Mouse (Mus musculus) mesoderm, embryonic 11.5 days (tissue): Measurements from ENCODE around the gene Rabep2.

ENCODE experiments used
- DNase-seq: peaks from one replicate; pipeline ENCODE4 v3.0.0-alpha.2; 2012; ENCODE audit warnings: low read depth, low spot score

Rabep2 gene

GRCm38 (mm10) chr7:126434726-126435125 is 6.2 kb downstream of the Rabep2 start:
- no peak for DNase-seq

GRCm38 (mm10) chr7:126435801-126436200 is 7.2 kb downstream of the Rabep2 start:
- DNase-seq, result no peak

- DNase-seq, result peak; percentile 76
Observed at GRCm38 (mm10) chr7:126436851-126437250, 8.3 kb downstream of the Rabep2 start.

DNA sequence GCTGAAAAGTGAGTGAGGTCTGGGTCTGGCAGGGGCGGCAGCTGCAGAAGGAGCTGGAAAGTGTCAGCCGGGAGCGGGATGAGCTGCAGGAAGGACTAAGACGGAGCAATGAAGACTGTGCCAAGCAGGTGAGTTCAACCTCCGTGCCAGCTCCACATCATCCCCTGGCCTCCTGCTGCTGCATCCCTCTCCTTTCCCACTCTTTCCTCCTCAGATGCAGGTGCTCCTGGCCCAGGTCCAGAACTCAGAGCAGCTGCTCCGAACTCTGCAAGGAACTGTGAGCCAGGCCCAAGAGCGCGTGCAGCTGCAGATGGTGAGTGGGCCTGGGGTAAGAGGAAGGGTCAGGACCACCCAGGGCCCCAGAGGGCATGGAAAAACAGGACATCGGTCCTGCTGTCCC is 11.6 kb downstream of the Rabep2 start:
- no peak for DNase-seq

DNA sequence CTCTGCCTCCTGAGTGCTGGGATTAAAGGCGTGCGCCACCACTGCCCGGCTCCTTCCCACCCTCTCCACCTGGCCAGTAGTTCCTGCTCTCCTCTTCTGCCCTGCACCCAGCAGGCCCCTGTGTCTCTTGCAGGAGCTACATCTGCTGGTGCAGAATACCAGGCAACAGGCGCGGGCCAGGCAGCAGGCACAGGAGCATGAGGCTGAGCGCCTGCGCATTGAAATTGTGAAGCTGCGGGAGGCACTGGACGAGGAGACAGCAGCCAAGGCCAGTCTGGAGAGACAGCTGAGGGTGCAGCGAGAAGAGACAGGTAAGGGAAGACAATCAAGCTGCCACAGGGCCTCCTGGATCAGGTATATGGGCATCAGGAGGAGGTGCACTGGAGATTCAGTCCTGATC is 15.4 kb downstream of the Rabep2 start:
- DNase-seq, result no peak

DNA sequence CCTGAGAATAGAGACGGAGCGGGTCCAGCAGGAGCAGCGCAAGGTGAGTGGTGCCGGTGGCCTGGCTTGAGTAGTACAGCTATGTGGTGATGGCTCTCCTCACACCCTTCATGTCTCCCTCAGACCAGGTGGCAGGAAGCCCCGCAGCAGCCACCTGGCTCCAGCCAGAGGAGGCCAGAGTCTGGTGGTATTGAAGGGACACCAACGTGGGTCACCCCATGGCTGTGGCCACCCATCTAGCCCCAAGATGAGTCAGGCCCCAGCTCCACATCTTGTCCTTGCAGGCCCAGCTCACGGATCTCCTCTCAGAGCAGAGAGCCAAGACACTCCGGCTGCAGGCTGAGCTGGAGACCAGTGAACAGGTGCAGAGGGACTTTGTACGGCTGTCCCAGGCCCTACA is 16.0 kb downstream of the Rabep2 start:
- no peak for DNase-seq

DNA sequence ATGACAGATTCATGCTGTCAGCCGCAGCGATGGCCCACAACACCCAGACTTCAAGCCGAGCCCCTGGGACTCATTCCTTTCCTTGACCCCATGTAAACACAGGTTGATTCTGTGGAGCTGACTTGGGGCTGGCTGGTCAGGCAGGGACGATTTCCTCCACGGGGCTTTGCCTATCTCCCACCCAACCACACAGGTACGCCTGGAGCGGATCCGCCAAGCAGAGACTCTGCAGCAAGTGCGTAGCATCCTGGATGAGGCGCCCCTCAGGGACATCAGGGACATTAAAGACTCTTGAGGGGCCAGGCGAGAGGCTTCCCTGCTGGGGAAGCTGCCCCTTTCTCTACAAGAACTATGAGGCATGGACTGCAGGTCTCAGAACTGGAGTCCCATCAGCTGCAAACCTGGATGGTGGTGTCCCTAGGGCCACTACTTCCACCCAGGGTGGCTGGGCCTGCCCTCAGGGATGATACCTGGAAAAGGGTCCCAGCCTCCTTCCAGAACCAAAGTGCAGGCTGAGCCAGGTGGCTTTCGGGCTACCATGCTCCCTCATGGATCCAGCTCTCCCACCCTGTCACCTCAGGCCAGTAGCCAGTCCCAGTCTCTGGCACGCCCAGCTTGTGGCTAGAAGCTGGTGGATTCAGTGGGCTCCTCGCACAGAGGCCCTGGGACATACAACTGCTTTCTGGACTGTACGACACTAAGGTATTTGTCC is 16.7 kb downstream of the Rabep2 start:
- DNase-seq, result no peak

DNA sequence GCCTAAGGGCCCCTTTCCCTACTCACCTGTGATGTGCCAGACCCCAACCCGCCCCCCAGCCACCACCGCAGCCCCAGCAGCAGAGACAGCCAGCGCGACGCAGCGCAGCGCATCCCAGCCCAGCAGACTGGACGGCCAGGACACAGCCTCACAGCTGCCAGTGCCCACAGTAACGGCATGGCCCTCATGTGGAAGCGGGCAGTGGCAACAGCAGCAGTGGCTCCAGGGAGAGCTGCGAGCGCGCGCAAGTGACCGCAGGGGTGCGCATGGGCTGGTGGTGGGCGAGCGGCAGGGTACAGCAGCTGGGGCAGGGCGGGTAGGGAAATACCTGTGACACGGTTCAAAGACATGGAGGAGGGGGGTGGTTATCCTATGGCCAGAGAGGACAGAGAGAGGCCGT is 17.7 kb downstream of the Rabep2 start:
- DNase-seq, result no peak

- no peak for DNase-seq
Observed at GRCm38 (mm10) chr7:126448481-126448880, 19.9 kb downstream of the Rabep2 start.

DNA sequence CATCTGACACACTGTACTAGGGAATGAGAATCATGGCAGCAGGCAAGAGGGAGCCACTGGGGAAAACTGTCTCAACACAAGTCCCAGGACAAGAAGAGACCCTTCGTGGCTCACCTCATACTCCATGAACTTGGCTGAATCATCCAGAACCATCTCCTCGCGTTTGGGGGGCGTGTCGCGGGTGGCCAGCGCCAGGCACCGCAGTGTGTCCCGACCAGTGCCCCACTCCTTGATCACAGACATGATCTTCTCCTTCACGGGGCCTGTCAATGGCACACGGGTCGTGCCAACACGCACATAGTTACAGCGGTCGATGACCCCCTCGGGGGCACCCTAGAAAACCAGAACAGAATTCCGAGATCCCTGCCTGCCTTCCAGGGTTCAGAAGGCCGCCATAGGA is 21.4 kb downstream of the Rabep2 start:
- DNase-seq, result no peak

DNA sequence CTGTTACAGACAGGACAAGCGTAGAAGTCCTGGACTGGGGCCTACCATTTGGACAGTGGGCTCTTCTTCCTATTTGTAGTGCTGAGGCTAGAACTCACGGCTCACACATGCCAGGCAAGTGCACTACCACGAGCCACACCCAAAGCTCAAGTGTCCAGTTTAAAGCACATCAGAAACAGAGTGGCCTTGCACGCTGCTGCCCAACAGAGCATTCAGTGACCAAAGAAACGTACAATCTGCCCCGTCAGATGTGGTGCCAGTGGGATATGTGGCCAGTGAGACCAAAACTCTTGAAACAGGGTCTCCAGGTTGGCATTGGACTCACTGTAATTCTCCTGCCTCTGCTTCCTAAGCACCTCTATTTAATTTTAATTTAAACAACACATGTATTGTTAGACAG is 22.1 kb downstream of the Rabep2 start:
- DNase-seq, result no peak

DNA sequence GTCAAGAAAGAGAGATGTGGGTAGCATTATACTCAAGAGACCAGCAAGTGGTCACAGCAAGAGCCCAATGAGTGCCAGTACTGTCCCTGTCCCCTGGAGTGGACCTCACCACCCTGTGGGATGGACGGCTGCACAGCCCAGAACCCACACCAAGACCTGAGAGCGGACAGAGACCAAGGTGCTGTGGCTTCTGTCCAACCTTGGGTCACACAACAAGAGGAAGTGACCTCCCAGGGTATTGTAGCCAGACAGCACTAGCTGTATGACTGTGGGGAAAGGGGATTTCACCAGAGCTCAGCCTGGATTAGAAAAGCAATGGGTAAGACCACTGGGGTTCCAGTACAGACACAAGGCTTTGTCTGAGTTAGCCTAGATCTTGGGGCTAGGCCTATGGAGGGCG is 23.7 kb downstream of the Rabep2 start:
- no peak for DNase-seq

- DNase-seq, result peak; percentile 23
Observed at GRCm38 (mm10) chr7:126453861-126454260, 25.3 kb downstream of the Rabep2 start.

DNA sequence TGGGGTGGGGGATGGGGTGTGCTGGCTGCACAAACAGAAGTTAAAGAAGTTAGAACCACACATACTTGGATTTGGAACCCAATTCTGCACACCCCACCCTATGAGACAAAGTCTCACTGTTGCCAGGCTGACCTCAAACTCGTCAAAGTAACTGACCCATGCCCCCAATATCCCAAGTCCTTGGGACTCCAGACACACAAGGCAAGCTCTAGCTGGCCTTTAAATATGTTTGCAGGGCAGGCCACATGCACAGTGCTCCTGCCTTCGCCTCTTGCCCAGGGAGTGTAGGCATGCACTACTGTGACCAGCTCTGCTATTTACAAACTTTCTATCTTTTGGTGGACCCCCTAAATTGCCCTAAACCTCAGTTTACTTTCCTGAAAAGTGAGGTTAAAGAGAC is 26.7 kb downstream of the Rabep2 start:
- DNase-seq, result no peak

GRCm38 (mm10) chr7:126456382-126457266 is 28.1 kb downstream of the Rabep2 start:
- no peak for DNase-seq

DNA sequence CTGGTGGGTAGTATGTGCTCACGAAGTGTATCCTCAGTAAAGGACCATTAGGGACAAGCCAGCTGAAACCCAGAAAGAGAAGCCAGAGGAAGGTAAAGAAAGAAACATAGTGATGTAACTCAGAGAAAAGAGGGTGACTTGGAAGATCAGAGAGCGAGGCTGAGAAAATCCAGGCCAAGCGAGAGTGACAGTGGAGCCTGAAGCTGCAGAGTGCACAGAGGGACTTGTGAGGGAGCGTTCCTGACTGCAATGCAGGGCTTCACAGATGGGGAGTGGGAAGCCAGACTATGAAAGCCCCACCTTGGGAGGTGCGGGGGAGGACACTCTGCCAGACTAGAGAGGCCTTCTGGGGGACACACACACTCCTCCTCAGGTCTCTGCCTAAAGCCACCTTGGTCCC is 29.7 kb downstream of the Rabep2 start:
- DNase-seq, result no peak

GRCm38 (mm10) chr7:126458844-126459618 is 30.5 kb downstream of the Rabep2 start:
- no peak for DNase-seq

GRCm38 (mm10) chr7:126460623-126461399 is 32.3 kb downstream of the Rabep2 start:
- no peak for DNase-seq

GRCm38 (mm10) chr7:126461626-126462025 is 33.1 kb downstream of the Rabep2 start:
- no peak for DNase-seq

DNA sequence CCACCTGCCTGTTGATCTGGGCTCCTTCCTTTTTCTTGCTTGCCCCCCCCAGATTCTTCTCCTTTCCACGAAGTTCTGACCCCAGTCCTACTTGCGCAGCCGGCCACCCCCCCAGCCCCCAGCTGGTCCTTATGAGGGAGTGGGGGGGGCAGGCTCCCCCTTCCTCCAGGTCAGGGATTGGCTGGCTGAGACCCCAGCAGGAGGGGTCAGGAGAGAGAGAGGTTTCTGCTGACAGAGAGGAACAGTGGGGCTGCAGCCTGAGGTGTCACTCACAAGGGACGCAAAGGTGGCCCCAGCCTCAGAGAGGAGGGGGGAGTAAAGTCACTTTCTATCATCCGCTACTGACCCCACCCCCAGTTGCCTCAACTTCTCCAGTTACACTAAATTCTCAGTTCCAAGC is 34.4 kb downstream of the Rabep2 start, which contains the start of gene Atp2a1:
Gene Atp2a1, minus strand, starts transcription at position 105 of the 400 bp plus-strand sequence.
- DNase-seq, result no peak

DNA sequence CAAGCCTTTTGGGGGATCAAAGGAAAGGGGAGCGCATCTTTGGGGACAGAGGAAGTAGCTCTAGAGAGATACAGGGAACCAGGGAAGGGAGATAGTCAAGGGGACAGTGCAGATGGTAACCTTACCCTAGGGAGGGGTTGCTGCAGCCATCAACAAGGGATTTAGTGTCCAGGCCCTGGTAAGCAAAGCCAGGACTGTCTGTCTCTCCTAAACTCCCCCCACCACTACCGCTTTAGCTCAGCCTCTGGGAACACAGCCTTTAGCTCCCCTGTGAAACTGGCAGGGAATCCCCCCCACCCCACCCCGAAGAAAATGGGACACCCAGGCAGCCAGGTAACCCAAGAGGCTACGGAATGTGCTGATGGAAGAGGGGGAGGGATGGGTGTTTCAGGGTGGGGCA is 35.0 kb downstream of the Rabep2 start:
- DNase-seq, result no peak
